Mouse (Mus musculus) T-helper 17 cell (primary cell): ENCODE measurements around the gene Gm44579.

Source experiments
- in situ Hi-C, 2 experiments: fragments of 300-600 bp; cut with MboI, MseI; formaldehyde crosslinking; loops; 1 replicate in 1 of 2; 2 replicates in 1 of 2; pipeline ENCODE4 v1.15.1; 2025; ENCODE audit warnings: high pct_unique_total_duplicates in 2 of 2

Gm44579 gene

DNA sequence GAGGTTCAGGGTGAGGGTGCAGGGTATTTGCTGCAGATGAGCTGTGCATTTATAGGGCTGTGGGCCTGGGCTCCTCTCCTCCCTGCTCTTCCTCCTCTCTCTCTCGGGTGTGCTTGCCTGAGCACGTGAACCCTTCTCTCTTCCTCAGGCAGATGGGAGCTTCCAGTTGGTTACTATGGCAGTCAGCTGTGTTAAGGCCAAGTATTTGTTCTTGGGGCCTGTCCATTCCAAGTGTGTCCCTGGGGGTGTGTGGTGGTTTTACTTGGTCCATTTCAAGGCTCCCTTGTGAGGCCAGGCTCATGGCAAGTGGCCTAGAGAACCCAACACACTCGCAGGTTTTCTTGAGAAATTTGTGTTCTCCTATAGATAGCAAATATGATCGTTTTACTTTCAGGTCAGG, at the start of gene Gm44579, which contains the start of gene Olfr287:
Gene Gm44579 (minus strand): TSS at position 101 of the 400 bp plus-strand sequence.
Gene Olfr287 (minus strand): TSS at position 180 of the 400 bp plus-strand sequence.
- in situ Hi-C loops = loop anchor here in 1 of 2 experiments (25.0 kb wide), 1 partner anchor 1291 kb away; no protein-coding TSS in a partner anchor

DNA sequence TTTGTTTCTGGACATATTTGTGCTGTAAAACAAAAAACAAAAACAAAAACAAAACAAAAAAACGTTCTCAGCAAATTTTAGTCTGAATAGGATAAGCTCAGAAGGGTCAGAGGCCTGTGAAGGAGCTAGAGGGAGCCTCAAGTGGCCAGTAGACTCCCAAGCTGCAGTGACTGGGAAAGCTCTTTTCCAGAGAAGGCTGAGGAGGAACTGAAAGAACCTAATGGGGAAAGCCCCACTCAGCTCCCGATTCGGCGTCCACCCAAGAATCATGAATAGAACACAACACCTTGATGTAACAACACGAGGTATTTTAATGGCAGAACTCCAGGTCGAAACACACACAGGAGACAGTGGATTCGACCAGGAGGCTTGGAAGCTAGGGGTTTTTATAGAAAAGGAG, 37.0 kb upstream of the Gm44579 start:
- in situ Hi-C loops = no loop called here

GRCm38 (mm10) chr15:98257193-98257592, 36.4 kb upstream of the Gm44579 start, which contains the start of gene H1fnt:
TSS of gene H1fnt (minus strand) at chr15:98257293.
- in situ Hi-C loops = no loop called here

- in situ Hi-C loops = no loop called here
Observed at GRCm38 (mm10) chr15:98256271-98256670, 35.5 kb upstream of the Gm44579 start.

- in situ Hi-C loops = no loop called here
Observed at GRCm38 (mm10) chr15:98235442-98235841, 14.7 kb upstream of the Gm44579 start.

- in situ Hi-C loops = no loop called here
Observed at GRCm38 (mm10) chr15:98234350-98234749, 13.6 kb upstream of the Gm44579 start, which contains the start of gene Olfr286. TSS of gene Olfr286 (minus strand) at chr15:98234450.

GRCm38 (mm10) chr15:98226096-98226495, 5.3 kb upstream of the Gm44579 start:
- in situ Hi-C loops = no loop called here

DNA sequence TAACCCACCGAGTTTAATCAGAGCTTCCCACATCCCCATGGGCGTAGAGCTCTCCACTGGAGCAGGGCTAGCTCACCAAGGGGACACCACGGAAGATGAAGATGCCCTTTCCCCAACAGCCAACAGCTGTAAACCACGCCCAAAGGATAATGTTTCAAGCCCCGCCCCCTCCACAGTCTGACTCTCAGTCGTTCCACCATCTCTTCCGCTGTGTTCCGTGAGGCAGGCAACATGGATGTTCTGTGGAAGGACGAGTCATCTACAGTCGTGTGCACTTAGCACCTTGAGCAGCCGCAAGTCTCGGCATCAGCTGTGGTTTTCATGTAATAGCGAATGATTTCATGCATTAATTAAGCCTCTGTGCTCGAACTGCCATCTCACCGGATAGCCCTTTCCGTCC, 4.8 kb upstream of the Gm44579 start:
- in situ Hi-C loops = no loop called here

- in situ Hi-C loops = loop anchor here in 1 of 2 experiments (25.0 kb wide), 1 partner anchor 1290 kb away; no protein-coding TSS in a partner anchor
Observed at GRCm38 (mm10) chr15:98222377-98222776, 1.6 kb upstream of the Gm44579 start.

DNA sequence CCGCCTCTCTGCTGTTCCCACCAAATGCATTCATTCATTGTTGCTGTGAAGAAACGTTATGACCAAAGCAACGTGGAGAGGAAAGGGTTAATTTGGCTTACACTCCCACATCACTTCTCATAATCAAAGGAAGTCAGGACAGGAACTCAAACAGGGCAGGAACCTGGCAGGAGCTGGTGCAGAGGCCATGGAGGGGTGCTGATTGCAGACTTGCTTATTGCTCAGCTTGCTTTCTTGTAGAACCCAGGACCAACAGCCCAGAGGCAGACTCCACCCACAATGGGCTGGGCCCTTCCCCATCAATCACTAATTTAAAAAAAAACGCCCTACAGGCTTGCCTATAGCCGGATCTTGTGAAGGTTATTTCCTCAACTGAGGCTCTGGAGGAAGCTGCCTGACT, 6.6 kb downstream of the Gm44579 start:
- in situ Hi-C loops = loop anchor here in 1 of 2 experiments (25.0 kb wide), 1 partner anchor 1298 kb away; no protein-coding TSS in a partner anchor

DNA sequence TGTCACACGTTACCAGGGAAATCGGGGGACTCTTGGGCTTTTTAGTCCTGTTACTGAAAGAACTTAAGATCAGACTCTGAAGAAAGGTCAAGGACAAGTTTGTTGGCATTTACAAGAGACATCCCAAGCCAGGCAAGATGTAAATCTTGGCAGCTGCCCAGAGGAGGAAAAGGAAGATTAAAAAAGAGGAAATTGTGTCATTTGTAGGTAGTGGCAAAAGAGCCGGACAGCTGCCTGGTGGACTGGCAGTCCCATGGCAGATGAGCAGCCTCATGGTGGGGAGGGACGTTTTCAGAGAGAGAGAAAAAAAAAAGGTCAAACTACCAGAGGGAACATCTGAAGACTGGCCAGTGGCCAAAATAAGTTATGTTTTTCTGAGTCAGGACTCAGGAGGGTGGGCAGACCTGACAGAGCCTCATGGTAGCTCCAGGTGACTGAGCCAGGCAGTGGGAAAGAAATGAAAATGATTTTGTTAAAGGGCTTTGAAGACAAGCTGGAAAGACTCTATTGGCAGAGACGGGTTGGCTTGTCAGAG, 7.4 kb downstream of the Gm44579 start:
- in situ Hi-C loops = loop anchor here in 1 of 2 experiments (25.0 kb wide), 1 partner anchor 1299 kb away; no protein-coding TSS in a partner anchor

DNA sequence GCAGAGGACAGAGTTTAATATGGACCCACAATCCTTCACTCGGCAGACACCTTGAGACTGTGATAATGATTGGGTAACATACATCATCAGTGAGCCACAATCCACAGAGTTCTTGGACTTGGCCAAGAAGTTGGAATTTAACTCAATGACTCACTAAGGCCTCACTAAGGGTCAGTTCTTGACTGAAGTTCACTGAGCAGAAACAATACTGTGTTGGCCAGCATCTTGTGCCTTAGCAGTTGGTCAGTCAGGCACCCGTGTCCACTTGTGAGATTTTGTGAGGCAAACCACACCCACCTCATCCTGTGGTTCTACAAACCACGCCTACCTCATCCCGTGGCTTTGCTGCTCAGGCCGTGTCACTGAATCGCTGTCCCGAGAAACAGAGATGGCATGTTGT, 11.1 kb downstream of the Gm44579 start:
- in situ Hi-C loops = loop anchor here in 1 of 2 experiments (25.0 kb wide), 1 partner anchor 1303 kb away; no protein-coding TSS in a partner anchor

DNA sequence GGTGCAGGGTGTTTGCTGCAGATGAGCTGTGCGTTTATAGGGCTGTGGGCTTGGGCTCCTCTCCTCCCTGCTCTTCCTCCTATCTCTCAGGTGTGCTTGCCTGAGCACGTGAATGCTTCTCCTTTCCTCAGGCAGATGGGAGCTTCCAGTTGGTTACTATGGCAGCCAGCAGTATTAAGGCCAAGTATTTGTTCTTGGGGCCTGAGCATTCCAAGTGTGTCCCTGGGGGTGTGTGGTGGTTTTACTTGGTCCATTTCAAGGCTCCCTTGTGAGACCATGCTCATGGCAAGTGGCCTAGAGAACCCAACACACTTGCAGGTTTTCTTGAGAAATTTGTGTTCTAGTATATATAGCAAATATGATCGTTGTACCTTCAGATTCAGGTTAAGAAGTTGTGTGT, 25.3 kb downstream of the Gm44579 start, which contains the start of gene Olfr288:
Gene Olfr288 (minus strand): TSS at position 101 of the 400 bp plus-strand sequence.
- in situ Hi-C loops = no loop called here

GRCm38 (mm10) chr15:98184456-98184855, 36.3 kb downstream of the Gm44579 start:
- in situ Hi-C loops = no loop called here

- in situ Hi-C loops = no loop called here
Observed at GRCm38 (mm10) chr15:98181856-98182570, 38.8 kb downstream of the Gm44579 start.

DNA sequence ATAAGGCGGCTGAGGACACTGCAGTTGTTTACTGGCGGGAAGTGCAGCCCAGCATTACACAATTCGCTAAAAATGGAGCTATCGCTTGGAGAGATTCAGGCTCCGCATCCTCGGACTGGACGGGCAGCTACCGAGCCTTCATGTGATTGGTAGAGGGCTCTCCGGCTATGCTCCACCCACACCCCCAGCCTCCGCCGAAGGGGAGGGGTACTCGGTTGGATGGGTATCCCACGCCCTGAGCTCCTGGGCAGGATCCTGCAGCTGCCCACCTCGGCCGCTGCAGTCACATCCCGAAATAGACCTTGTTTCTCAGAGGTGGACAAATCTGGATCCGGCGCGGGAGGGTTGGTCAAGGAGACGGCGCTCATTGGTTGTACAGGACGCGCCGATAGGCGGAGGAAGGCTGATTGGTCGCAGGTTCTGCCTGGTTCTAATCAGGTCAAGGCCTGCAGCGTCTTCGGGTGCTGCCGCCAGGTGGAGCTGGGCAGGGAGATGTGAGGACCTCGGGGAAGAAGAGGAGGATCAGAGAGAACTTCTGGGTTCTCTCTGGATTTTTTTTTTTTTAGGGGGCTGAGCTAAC, 39.6 kb downstream of the Gm44579 start:
- in situ Hi-C loops = no loop called here

DNA sequence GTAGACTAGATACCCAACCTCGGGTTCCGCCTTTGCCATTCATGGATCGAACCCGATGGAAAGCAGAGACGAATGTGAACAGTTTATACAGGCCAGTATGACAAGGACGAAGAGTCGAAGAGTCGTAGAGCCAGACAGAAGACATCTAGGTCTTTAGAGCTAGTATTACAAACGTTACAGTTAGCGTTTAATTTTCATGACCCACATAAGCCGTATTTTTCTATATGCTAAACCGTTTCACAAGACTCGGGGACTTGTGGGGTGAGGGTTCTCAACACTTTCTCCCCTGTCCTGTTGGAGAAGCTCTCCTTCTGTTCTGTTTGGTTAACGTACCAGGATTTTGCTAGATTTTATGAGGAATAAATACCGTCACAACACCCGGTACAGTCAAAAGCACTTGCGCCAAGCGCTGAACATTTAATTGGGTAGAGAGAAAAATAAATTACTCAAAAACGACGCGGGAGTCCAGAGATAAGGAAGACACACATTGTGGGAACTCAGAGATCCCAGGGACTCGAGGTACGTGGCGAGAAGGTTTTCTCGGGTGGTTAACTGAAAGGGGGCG, 40.1 kb downstream of the Gm44579 start:
- in situ Hi-C loops = no loop called here

DNA sequence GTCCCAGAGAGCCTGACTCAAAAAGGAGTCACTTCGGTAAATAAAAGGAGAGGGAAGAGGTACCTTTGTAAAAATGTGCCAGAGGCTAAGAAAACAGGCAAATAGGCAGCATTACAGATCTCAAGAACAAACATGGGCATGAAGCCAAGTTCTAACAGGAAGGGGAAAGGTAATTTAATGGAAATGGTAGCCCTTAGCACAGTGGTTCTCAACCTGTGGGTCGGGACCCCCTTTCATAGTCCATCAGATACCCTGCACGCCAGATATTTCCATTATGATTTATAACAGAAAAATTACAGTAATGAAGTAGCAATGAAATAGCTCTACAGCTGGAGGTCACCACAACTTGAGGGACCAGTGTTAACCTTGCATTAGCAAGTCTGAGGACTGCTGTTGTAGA, 43.5 kb downstream of the Gm44579 start:
- in situ Hi-C loops = no loop called here

GRCm38 (mm10) chr15:98173821-98174220, 47.0 kb downstream of the Gm44579 start:
- in situ Hi-C loops = no loop called here

DNA sequence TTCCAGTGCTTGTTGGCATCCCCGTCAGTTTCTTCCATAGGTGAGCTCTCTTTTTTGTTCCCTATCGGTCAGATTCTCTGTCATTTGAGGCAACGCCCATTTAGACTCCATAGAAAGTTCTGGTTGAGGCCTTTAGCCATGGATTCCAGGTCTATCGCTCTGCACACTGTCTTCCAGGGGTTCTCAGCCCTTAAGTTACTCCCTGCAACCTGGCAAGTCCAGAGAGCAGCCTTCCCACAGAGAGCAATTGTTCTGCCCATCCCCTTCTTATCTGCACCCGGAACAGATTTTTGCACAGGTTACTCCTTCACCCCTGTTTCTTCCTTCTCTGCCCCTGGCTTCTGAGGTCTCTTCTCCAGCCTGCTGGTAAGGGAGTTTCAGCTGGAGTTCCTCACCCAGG, 48.7 kb downstream of the Gm44579 start:
- in situ Hi-C loops = no loop called here

DNA sequence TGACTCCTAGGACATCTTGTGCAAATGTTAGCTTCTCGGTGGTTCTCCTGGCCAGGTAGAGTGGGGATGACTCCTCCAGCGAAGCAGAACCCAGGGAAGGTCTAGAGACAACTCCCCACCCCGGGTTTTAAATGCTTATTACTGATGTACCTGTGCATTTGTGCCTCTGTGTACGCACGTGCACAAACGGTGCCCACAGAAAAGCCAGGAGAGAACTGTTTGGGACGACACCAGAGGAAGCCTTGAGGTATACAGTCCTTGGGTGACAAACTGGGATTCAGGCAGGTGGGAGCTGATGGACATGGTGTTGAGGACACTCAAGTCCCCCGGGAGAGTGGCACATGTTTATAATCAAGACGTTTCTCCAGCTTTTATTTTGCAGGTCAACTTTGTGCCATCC, 49.9 kb downstream of the Gm44579 start:
- in situ Hi-C loops = no loop called here

- in situ Hi-C loops = no loop called here
Observed at GRCm38 (mm10) chr15:98170365-98170764, 50.4 kb downstream of the Gm44579 start.
